Mouse (Mus musculus): ENCODE measurements around the gene Tmem145.

GRCm38 (mm10) chr7:25294495-25294894, 11.4 kb upstream of the Tmem145 start:
- TF ChIP-seq CTCF (IDR thresholded peaks at IDR 0.05; ENCODE audit: low read depth) (no peak), EP300 (optimal IDR thresholded peaks at IDR 0.05) (no peak)

Measured in stomach, postnatal 0 days (tissue).